Mouse (Mus musculus): Measurements from ENCODE around the gene Adcy7. TPM values are rescaled to one million over a fixed set of nuclear protein-coding genes. Genes with fewer than 3 reads are reported as not detected.

The Adcy7 gene
- polyA plus RNA-seq, 2 experiments: 20.0 to 24.7 TPM

GRCm38 (mm10) chr8:88285469-88286356 is 13.5 kb downstream of the Adcy7 start:
- H3K4me2 ChIP-seq (ENCODE audit: low read depth): no peak overlapping the region

GRCm38 (mm10) chr8:88286421-88286960 is 14.3 kb downstream of the Adcy7 start:
- H3K4me2 ChIP-seq (ENCODE audit: low read depth): no peak overlapping the region
- TF ChIP-seq EP300 (IDR thresholded peaks at IDR 0.05; ENCODE audit: low read depth): no peak
- TF ChIP-seq CTCF (IDR thresholded peaks at IDR 0.05; ENCODE audit: low read depth): no peak

More at GRCm38 (mm10) chr8:88285469-88286356, 13.5 kb downstream of the Adcy7 start:
- ATAC-seq (ENCODE audit: insufficient read depth) (peak; percentile 34; the same call in 1 of the 2 replicates), DNase-seq (ENCODE audit: low read depth in 3 of 3, low spot score in 3 of 3) (no peak)
- TF ChIP-seq CTCF (IDR thresholded peaks at IDR 0.05; ENCODE audit: low read depth) (peak; percentile 66), EP300 (IDR thresholded peaks at IDR 0.05; ENCODE audit: low read depth) (no peak)
- H3K36me3 ChIP-seq (replicated peaks; ENCODE audit: control insufficient read depth, insufficient read depth, low read depth): no peaks in the 10 kb centered on the region
- no peak overlapping the region for H3K9ac ChIP-seq (replicated peaks)
- WGBS (ENCODE audit: insufficient replicate concordance): 46% methylated on average over 8 of the region's 8 CpGs
- no peak overlapping the region for H3K27ac ChIP-seq
- H3K27me3 ChIP-seq (ENCODE audit: control insufficient read depth, insufficient read depth, low read length): no peaks in the 10 kb centered on the region
- H3K4me1 ChIP-seq (replicated peaks; ENCODE audit: control insufficient read depth in 2 of 2, insufficient read depth in 2 of 2, low read length in 1 of 2): peaks cover 25 to 51% of the 10 kb centered on the region in 2 experiments
- no peaks in the 10 kb centered on the region for H3K9me3 ChIP-seq (ENCODE audit: control insufficient read depth, low read length)
- H3K4me3 ChIP-seq (ENCODE audit: insufficient read depth in 1 of 2, low read depth in 2 of 2, low read length in 2 of 2): no peak overlapping the region

GRCm38 (mm10) chr8:88288622-88289242 is 16.5 kb downstream of the Adcy7 start:
- peak overlapping the region; percentile 82 for H3K27ac ChIP-seq
- H3K9ac ChIP-seq (replicated peaks): peak overlapping the region; percentile 72
- WGBS (ENCODE audit: insufficient replicate concordance): 7% methylated on average over 12 of the region's 12 CpGs

More at GRCm38 (mm10) chr8:88286421-88286960, 14.3 kb downstream of the Adcy7 start:
- ATAC-seq (ENCODE audit: insufficient read depth) (no peak), DNase-seq (ENCODE audit: low read depth in 3 of 3, low spot score in 3 of 3) (no peak)
- Histone ChIP-seq H3K9ac (replicated peaks) (no peak overlapping the region), H3K27me3 (ENCODE audit: control insufficient read depth, insufficient read depth, low read length) (no peaks in the 10 kb centered on the region), H3K27ac (no peak overlapping the region), H3K36me3 (replicated peaks; ENCODE audit: control insufficient read depth, insufficient read depth, low read depth) (no peaks in the 10 kb centered on the region), H3K4me1 (replicated peaks; ENCODE audit: control insufficient read depth in 2 of 2, insufficient read depth in 2 of 2, low read length in 1 of 2) (peaks cover 20 to 45% of the 10 kb centered on the region in 2 experiments), H3K4me3 (ENCODE audit: insufficient read depth in 1 of 2, low read depth in 2 of 2, low read length in 2 of 2) (no peak overlapping the region), H3K9me3 (ENCODE audit: control insufficient read depth, low read length) (no peaks in the 10 kb centered on the region)
- WGBS (ENCODE audit: insufficient replicate concordance): 78% methylated on average over 14 of the region's 14 CpGs

DNA sequence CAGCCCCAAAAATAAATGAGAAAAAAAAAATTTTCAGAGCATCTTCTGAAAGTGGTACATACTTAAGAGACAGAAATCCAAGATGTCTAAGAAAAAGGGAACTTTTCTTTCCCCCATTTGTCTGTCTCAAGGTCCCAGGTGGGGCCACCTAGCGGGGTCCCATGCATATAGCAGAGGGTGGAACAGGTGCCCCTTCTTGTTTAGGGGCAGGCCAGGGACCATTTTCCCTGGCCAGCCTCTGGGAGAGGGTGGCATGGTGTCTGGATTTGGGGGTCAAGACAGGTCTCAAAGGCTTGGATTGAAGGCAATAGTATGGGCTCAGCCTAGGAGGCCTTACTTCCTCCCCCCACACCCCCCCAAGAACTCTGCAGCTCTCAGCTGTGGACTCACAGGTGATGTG is 17.7 kb downstream of the Adcy7 start:
- TF ChIP-seq EP300 (IDR thresholded peaks at IDR 0.05; ENCODE audit: low read depth) (no peak), CTCF (IDR thresholded peaks at IDR 0.05; ENCODE audit: low read depth) (peak; percentile 57)
- DNase-seq (ENCODE audit: low read depth in 3 of 3, low spot score in 3 of 3): no peak

More at GRCm38 (mm10) chr8:88288622-88289242, 16.5 kb downstream of the Adcy7 start:
- Histone ChIP-seq H3K4me1 (replicated peaks; ENCODE audit: control insufficient read depth in 2 of 2, insufficient read depth in 2 of 2, low read length in 1 of 2) (peaks cover 30 to 53% of the 10 kb centered on the region in 2 experiments), H3K36me3 (replicated peaks; ENCODE audit: control insufficient read depth, insufficient read depth, low read depth) (no peaks in the 10 kb centered on the region), H3K4me3 (ENCODE audit: insufficient read depth in 1 of 2, low read depth in 2 of 2, low read length in 2 of 2) (peak overlapping the region; percentile 22 to 33), H3K9me3 (ENCODE audit: control insufficient read depth, low read length) (no peaks in the 10 kb centered on the region), H3K4me2 (ENCODE audit: low read depth) (peak overlapping the region; percentile 69), H3K27me3 (ENCODE audit: control insufficient read depth, insufficient read depth, low read length) (no peaks in the 10 kb centered on the region)
- ATAC-seq (ENCODE audit: insufficient read depth) (peak; percentile 79), DNase-seq (ENCODE audit: low read depth in 3 of 3, low spot score in 3 of 3) (no peak)
- TF ChIP-seq CTCF (IDR thresholded peaks at IDR 0.05; ENCODE audit: low read depth) (no peak), EP300 (IDR thresholded peaks at IDR 0.05; ENCODE audit: low read depth) (no peak; the same call in 1 of the 2 replicates)

More for the DNA sequence above, 17.7 kb downstream of the Adcy7 start:
- Histone ChIP-seq H3K27me3 (ENCODE audit: control insufficient read depth, insufficient read depth, low read length) (no peaks in the 10 kb centered on the region), H3K27ac (no peak overlapping the region), H3K4me2 (ENCODE audit: low read depth) (no peak overlapping the region), H3K9ac (replicated peaks) (no peak overlapping the region), H3K4me1 (replicated peaks; ENCODE audit: control insufficient read depth in 2 of 2, insufficient read depth in 2 of 2, low read length in 1 of 2) (peaks cover 40 to 65% of the 10 kb centered on the region in 2 experiments), H3K36me3 (replicated peaks; ENCODE audit: control insufficient read depth, insufficient read depth, low read depth) (no peaks in the 10 kb centered on the region), H3K4me3 (ENCODE audit: insufficient read depth in 1 of 2, low read depth in 2 of 2, low read length in 2 of 2) (no peak overlapping the region), H3K9me3 (ENCODE audit: control insufficient read depth, low read length) (no peaks in the 10 kb centered on the region)
- 32% methylated on average over 1 of the region's 1 CpGs for WGBS (ENCODE audit: insufficient replicate concordance)
- ATAC-seq (ENCODE audit: insufficient read depth): no peak

All from liver, embryonic 14.5 days (tissue).